Mouse (Mus musculus) midbrain, postnatal 0 days (tissue): ENCODE results near the gene Hist1h2bl. TPM values are rescaled to one million over a fixed set of nuclear protein-coding genes. Genes with fewer than 3 reads are reported as not detected.
"Not testable (repeated sequence)": the region's sequence is repeated elsewhere in the genome, so short reads cannot be mapped to it uniquely, and the experiment has no call there.

Experiments used
- ATAC-seq: fragments of 200-750 bp; cut with Nextera tagmentation; 2 replicates; pipeline ENCODE4 v1.8.0; 2017; ENCODE audit warnings: moderate number of reproducible peaks, mild to moderate bottlenecking, moderate TSS enrichment, moderate library complexity; ENCODE audit not compliant: low FRiP score
- DNase-seq: peaks from one replicate; pipeline ENCODE4 v3.0.0-alpha.2; 2015; ENCODE audit warnings: low spot score
- H3K27ac ChIP-seq: fragments of 300-500 bp; sonication (generic); 2 replicates; pipeline ENCODE4 v1.5.1; 2014; ENCODE audit warnings: low read depth, mild to moderate bottlenecking, low read length, mixed read lengths
- H3K27me3 ChIP-seq: fragments of 300-500 bp; sonication (generic); 2 replicates; pipeline ENCODE4 v1.6.1; 2014; ENCODE audit warnings: low read length, control low read depth, mixed read lengths; ENCODE audit not compliant: insufficient read depth
- H3K36me3 ChIP-seq: fragments of 300-500 bp; sonication (generic); 2 replicates; pipeline ENCODE4 v1.6.1; 2014; ENCODE audit warnings: low read length, control low read depth, mixed read lengths; ENCODE audit not compliant: insufficient read depth
- H3K4me1 ChIP-seq: fragments of 300-500 bp; sonication (generic); 2 replicates; pipeline ENCODE4 v1.6.1; 2014; ENCODE audit warnings: mild to moderate bottlenecking, control low read depth, antibody characterized with exemption, low read length, mixed read lengths; ENCODE audit not compliant: insufficient read depth
- H3K4me2 ChIP-seq: fragments of 300-500 bp; sonication (generic); 2 replicates; pipeline ENCODE4 v1.6.1; 2014; ENCODE audit warnings: low read depth, mild to moderate bottlenecking, low read length, mixed read lengths; ENCODE audit not compliant: poor library complexity, severe bottlenecking
- H3K4me3 ChIP-seq: fragments of 300-500 bp; sonication (generic); 2 replicates; pipeline ENCODE4 v1.5.1; 2014; ENCODE audit warnings: low read depth, mild to moderate bottlenecking, low read length, moderate library complexity
- H3K9ac ChIP-seq: fragments of 300-500 bp; sonication (generic); replicated peaks from 2 replicates; pipeline ENCODE4 v1.6.1; 2014; ENCODE audit warnings: mild to moderate bottlenecking, low read length, moderate library complexity, mixed read lengths; ENCODE audit not compliant: poor library complexity, severe bottlenecking
- H3K9me3 ChIP-seq: fragments of 300-500 bp; sonication (generic); 2 replicates; pipeline ENCODE4 v1.6.1; 2016; ENCODE audit warnings: low read length, control low read depth
- CTCF ChIP-seq: IDR thresholded peaks from 2 replicates; pipeline ENCODE4 v1.5.1; 2016; ENCODE audit warnings: antibody characterized with exemption, mild to moderate bottlenecking
- WGBS: fragments of 180-500 bp; shearing (Covaris S2); extraction: QIAGEN DNeasy Blood & Tissue Kit; methylation state at CpG from one replicate; pipeline ENCODE4 v1.1.7; 2014; 5-methylcytosine and 5-hydroxymethylcytosine counted together
- polyA plus RNA-seq: library from polyadenylated mRNA; unstranded; fragments of >200 nt; fragmentation: Nextera tagmentation; extraction: Ambion mirVana; gene quantifications from 2 replicates; pipeline ENCODE4 v1.2.1, GENCODE M21; 2015
- total RNA-seq: library from RNA; depleted of rRNA; stranded (reverse); fragments of >200 nt; gene quantifications from 2 replicates; pipeline ENCODE4 v1.2.3, GENCODE M21; 2014

Hist1h2bl gene
- total and polyA plus RNA-seq, 2 experiments from 2014 or later: 175 TPM; not detected in 1

GRCm38 (mm10) chr13:21752356-21752755 is 36.4 kb upstream of the Hist1h2bl start:
- H3K4me1 ChIP-seq: no peaks in the 10 kb centered on the region
- no peaks in the 10 kb centered on the region for H3K27me3 ChIP-seq
- WGBS: 34% methylated on average over 3 of the region's 3 CpGs
- DNase-seq: no peak
- H3K27ac ChIP-seq: no peak overlapping the region
- H3K4me3 ChIP-seq: no peak overlapping the region
- H3K36me3 ChIP-seq: no peaks in the 10 kb centered on the region
- H3K9me3 ChIP-seq: no peaks in the 10 kb centered on the region
- no peak overlapping the region for H3K9ac ChIP-seq
- TF ChIP-seq CTCF: no peak
- no peak for ATAC-seq
- no peak overlapping the region for H3K4me2 ChIP-seq

- Histone ChIP-seq H3K4me1 (no peaks in the 10 kb centered on the region), H3K9ac (no peak overlapping the region), H3K27ac (no peak overlapping the region), H3K4me2 (no peak overlapping the region), H3K4me3 (no peak overlapping the region), H3K9me3 (no peaks in the 10 kb centered on the region), H3K27me3 (no peaks in the 10 kb centered on the region), H3K36me3 (no peaks in the 10 kb centered on the region)
- 81% methylated on average over 3 of the region's 3 CpGs for WGBS
- TF ChIP-seq CTCF: no peak
- ATAC-seq (no peak), DNase-seq (no peak)
Observed at GRCm38 (mm10) chr13:21751827-21752226, 35.9 kb upstream of the Hist1h2bl start.

GRCm38 (mm10) chr13:21751417-21751816 is 35.5 kb upstream of the Hist1h2bl start:
- Histone ChIP-seq H3K36me3 (no peaks in the 10 kb centered on the region), H3K9ac (no peak overlapping the region), H3K4me3 (no peak overlapping the region), H3K9me3 (no peaks in the 10 kb centered on the region), H3K27ac (no peak overlapping the region), H3K27me3 (no peaks in the 10 kb centered on the region), H3K4me2 (no peak overlapping the region), H3K4me1 (no peaks in the 10 kb centered on the region)
- no peak for DNase-seq
- no peak for ATAC-seq
- TF ChIP-seq CTCF: no peak

DNA sequence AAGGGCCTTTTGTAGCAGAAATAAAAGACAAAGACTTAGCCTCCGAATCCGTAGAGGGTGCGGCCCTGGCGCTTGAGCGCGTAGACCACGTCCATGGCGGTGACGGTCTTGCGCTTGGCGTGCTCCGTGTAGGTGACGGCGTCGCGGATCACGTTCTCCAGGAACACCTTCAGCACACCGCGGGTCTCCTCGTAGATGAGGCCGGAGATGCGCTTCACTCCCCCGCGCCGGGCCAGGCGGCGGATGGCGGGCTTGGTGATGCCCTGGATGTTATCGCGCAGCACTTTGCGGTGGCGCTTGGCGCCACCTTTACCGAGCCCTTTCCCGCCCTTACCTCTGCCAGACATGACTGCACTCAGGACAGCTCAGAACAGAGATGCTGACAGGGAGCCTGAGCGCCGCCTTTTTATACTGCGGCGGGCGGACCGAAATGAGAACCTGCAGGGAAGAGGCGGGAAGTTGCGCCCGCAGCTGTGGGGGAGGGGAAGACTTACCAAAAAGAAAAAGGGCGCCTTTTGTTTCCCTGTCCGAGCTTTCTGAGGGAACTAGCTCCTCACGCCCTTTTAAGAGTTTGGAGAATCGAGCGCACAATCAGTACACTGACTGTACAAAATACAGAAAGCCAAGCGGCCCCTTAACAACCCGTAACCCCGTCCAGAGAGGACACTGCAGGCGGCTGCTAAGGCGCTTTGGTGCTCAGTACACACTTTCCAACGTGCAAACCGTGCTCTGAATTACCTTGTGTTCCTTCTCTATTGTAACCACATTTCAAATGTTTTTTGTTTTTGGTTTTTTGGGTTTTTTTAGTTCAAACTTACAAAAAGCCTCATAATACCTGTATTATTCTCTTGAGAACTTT is 34.4 kb upstream of the Hist1h2bl start, which contains the start of gene Hist1h4k:
Gene Hist1h4k, minus strand, starts transcription at position 347 of the 859 bp plus-strand sequence.
- not testable (repeated sequence) for H3K9me3 ChIP-seq, H3K27me3 ChIP-seq, H3K36me3 ChIP-seq, H3K4me1 ChIP-seq
- peak within 1 kb of the TSS; percentile 59 for H3K9ac ChIP-seq
- H3K27ac ChIP-seq: peak within 1 kb of the TSS; percentile 48; the same call in 1 of the 2 replicates
- H3K4me3 ChIP-seq: peak within 1 kb of the TSS; percentile 44
- peak; percentile 91 for DNase-seq
- WGBS: under 1% methylated on average over 44 of the region's 56 CpGs
- H3K4me2 ChIP-seq: peak within 1 kb of the TSS; percentile 58
- peak; percentile 79 for ATAC-seq

DNA sequence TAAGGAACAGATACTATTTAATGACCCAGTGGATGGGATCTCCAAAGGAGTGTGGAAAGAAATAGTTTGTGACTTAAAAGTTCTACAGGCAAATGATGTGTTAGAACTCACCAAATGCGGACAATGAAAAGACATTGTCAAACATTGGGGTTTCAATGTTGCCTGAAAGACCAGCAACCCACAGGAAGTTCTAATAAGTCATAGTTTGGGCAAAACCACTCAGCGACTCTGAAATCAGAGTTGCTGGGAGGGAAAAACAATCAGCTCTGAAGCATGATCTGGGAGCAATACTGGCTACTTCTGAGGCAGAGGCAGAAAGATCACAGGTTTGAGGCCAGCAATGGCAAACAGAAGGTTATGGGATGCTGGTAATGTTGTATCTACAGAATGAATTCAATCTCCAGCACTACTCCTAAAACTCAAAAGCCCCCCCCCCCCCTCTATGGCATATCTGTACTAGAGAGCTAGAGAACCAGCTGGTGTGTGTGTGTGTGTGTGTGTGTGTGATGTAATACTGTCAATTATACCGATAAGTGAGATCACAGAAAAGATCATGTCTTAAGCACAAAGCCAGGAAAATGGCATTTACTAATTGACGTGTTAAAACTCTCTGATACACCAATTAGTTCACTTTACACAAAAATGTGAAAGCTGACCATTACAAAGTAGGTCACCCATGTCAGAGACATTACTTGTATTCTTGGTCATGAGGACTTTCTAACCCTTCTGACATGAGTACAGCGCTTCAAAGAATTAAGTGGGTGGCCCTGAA is 33.6 kb upstream of the Hist1h2bl start:
- WGBS: 6% methylated on average over 5 of the region's 5 CpGs

DNA sequence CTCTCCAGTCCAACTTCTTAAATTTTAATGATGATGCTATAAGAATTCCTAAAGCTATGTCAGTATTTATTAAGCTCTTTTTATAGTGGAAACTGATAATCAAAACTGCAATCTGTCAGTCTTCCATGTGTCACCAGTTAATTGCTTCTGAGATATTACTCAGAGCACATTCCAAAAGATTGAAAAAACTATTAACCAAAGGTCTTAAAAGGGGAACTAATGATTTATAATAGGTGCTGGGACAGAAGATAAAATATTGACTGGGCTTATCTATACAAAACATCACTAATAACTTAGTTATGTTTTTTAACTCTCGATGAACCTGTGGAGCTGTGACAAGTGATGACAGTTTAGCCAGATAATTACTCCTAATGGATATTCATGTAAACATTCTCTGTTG is 29.1 kb upstream of the Hist1h2bl start:
- TF ChIP-seq CTCF: no peak
- Histone ChIP-seq H3K36me3 (no peaks in the 10 kb centered on the region), H3K4me3 (no peak overlapping the region), H3K9ac (no peak overlapping the region), H3K4me2 (no peak overlapping the region), H3K27me3 (no peaks in the 10 kb centered on the region), H3K9me3 (no peaks in the 10 kb centered on the region), H3K27ac (no peak overlapping the region), H3K4me1 (no peaks in the 10 kb centered on the region)
- DNase-seq: no peak
- no peak for ATAC-seq
- WGBS: 88% methylated on average over 1 of the region's 1 CpGs

More for the DNA sequence above, 33.6 kb upstream of the Hist1h2bl start:
- Histone ChIP-seq H3K27ac (peak overlapping the region; percentile 48; the same call in 1 of the 2 replicates), H3K4me3 (peak overlapping the region; percentile 44), H3K9me3 (no peaks in the 10 kb centered on the region), H3K27me3 (no peaks in the 10 kb centered on the region), H3K9ac (peak overlapping the region; percentile 59), H3K4me1 (no peaks in the 10 kb centered on the region), H3K4me2 (peak overlapping the region; percentile 58), H3K36me3 (no peaks in the 10 kb centered on the region)
- peak; percentile 39 for DNase-seq
- no peak for ATAC-seq
- TF ChIP-seq CTCF: no peak

DNA sequence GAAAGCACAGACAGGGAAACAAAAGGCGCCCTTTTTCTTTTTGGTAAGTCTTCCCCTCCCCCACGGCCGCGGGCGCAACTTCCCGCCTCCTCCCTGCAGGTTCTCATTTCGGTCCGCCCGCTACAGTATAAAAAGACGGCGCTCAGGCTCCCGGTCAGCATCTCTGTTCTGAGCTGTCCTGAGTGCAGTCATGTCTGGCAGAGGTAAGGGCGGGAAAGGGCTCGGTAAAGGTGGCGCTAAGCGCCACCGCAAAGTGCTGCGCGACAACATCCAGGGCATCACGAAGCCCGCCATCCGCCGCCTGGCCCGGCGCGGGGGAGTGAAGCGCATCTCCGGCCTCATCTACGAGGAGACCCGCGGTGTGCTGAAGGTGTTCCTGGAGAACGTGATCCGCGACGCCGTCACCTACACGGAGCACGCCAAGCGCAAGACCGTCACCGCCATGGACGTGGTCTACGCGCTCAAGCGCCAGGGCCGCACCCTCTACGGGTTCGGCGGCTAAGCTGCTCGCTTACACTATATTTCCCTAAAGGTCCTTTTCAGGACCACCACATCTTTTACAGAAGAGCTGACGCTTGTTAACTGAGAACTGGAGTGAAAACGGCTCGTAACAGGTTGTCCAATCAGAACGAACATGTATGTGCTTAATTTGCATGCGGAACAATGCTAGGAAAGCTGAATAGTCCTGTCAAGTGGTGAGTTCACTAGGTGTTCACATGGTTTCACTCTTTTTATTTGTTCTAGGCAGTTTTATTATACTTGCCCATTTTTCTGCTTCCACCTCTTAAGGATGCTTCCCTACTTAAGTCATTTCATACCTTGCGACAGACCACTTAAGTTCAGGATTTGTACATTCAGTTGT is 19.2 kb upstream of the Hist1h2bl start, which contains the start of gene Hist1h4j:
Gene Hist1h4j, plus strand, starts transcription at position 159 of the 862 bp plus-strand sequence.
- H3K4me1 ChIP-seq, H3K36me3 ChIP-seq, H3K27me3 ChIP-seq, H3K9me3 ChIP-seq: not testable (repeated sequence)
- Histone ChIP-seq H3K9ac (peak within 1 kb of the TSS; percentile 57), H3K4me3 (peak within 1 kb of the TSS; percentile 46), H3K4me2 (peak within 1 kb of the TSS; percentile 67), H3K27ac (peak within 1 kb of the TSS; percentile 81)
- ATAC-seq (peak; percentile 88), DNase-seq (peak; percentile 88)
- under 1% methylated on average over 40 of the region's 56 CpGs for WGBS
